Mouse (Mus musculus): ENCODE measurements around the gene Cyp3a16.
"Not testable (repeated sequence)": the region's sequence is repeated elsewhere in the genome, so short reads cannot be mapped to it uniquely, and the experiment has no call there.

Cyp3a16 gene

GRCm38 (mm10) chr5:145469623-145470022, at the start of gene Cyp3a16:
Gene Cyp3a16 (minus strand): TSS chr5:145469723.
- not testable (repeated sequence) for DNase-seq (ENCODE audit: low spot score)

GRCm38 (mm10) chr5:145490300-145490699, 20.8 kb upstream of the Cyp3a16 start:
- no peak for DNase-seq (ENCODE audit: low spot score)

GRCm38 (mm10) chr5:145464304-145465088, 5.0 kb downstream of the Cyp3a16 start:
- no peak for DNase-seq (ENCODE audit: low spot score)

GRCm38 (mm10) chr5:145462321-145462720, 7.2 kb downstream of the Cyp3a16 start:
- DNase-seq (ENCODE audit: low spot score), result no peak

GRCm38 (mm10) chr5:145454389-145454788, 15.1 kb downstream of the Cyp3a16 start:
- no peak for DNase-seq (ENCODE audit: low spot score)

GRCm38 (mm10) chr5:145433688-145434087, 35.8 kb downstream of the Cyp3a16 start:
- DNase-seq (ENCODE audit: low spot score), result no peak

- DNase-seq (ENCODE audit: low spot score), result no peak
These were observed 38.5 kb downstream of the Cyp3a16 start for GRCm38 (mm10) chr5:145431004-145431403.

GRCm38 (mm10) chr5:145422287-145422686, 47.2 kb downstream of the Cyp3a16 start:
- DNase-seq (ENCODE audit: low spot score), result no peak

- DNase-seq (ENCODE audit: low spot score), result not testable (repeated sequence)
These were observed 54.1 kb downstream of the Cyp3a16 start for GRCm38 (mm10) chr5:145415416-145415815.
